Mouse (Mus musculus) neural tube, embryonic 15.5 days (tissue): ENCODE data around the gene Acad11. TPM values are rescaled to one million over a fixed set of nuclear protein-coding genes. Genes with fewer than 3 reads are reported as not detected.
A peak's percentile ranks its signal among the peaks of the same experiment; 100 is the strongest.

Experiments used
- ATAC-seq: fragments of 200-750 bp; cut with Nextera tagmentation; 2 replicates; pipeline ENCODE4 v1.8.0; 2017; ENCODE audit warnings: mild to moderate bottlenecking, moderate TSS enrichment, moderate library complexity; ENCODE audit not compliant: low FRiP score
- H3K27ac ChIP-seq: fragments of 300-500 bp; sonication (generic); replicated peaks from 2 replicates; pipeline ENCODE4 v1.5.1; 2015; ENCODE audit warnings: mild to moderate bottlenecking, inconsistent platforms
- H3K27me3 ChIP-seq: fragments of 300-500 bp; sonication (generic); replicated peaks from 2 replicates; pipeline ENCODE4 v1.6.1; 2015; ENCODE audit warnings: inconsistent platforms
- H3K36me3 ChIP-seq: fragments of 300-500 bp; sonication (generic); 2 replicates; pipeline ENCODE4 v1.6.1; 2015; ENCODE audit warnings: inconsistent platforms
- H3K4me1 ChIP-seq: fragments of 300-500 bp; sonication (generic); 2 replicates; pipeline ENCODE4 v1.6.1; 2015; ENCODE audit warnings: inconsistent platforms
- H3K4me2 ChIP-seq: fragments of 300-500 bp; sonication (generic); 2 replicates; pipeline ENCODE4 v1.6.1; 2015; ENCODE audit warnings: inconsistent platforms, mild to moderate bottlenecking, moderate library complexity
- H3K4me3 ChIP-seq: fragments of 300-500 bp; sonication (generic); replicated peaks from 2 replicates; pipeline ENCODE4 v1.5.1; 2015; ENCODE audit warnings: mild to moderate bottlenecking, inconsistent platforms
- H3K9ac ChIP-seq: fragments of 300-500 bp; sonication (generic); replicated peaks from 2 replicates; pipeline ENCODE4 v1.6.1; 2015; ENCODE audit warnings: mild to moderate bottlenecking, inconsistent platforms
- H3K9me3 ChIP-seq: fragments of 300-500 bp; sonication (generic); replicated peaks from 2 replicates; pipeline ENCODE4 v1.6.1; 2016; ENCODE audit warnings: inconsistent platforms
- WGBS: fragments of 180-500 bp; shearing (Covaris S2); methylation state at CpG from one replicate; pipeline ENCODE4 v1.1.7; 2015; ENCODE audit warnings: mixed read lengths; 5-methylcytosine and 5-hydroxymethylcytosine counted together
- polyA plus RNA-seq: library from polyadenylated mRNA; unstranded; fragments of >200 nt; fragmentation: Nextera tagmentation; extraction: Ambion mirVana; gene quantifications from 2 replicates; pipeline ENCODE4 v1.2.1, GENCODE M21; 2015

Acad11 gene
- polyA plus RNA-seq = 6.4 and 10.3 TPM in 2 replicates

GRCm38 (mm10) chr9:104063244-104063961, at the start of gene Acad11:
Gene Acad11, plus strand, starts transcription at chr9:104063377.
- Histone ChIP-seq H3K9me3 (no peaks in the 10 kb centered on the region), H3K9ac (peak within 1 kb of the TSS; percentile 96), H3K27me3 (no peaks in the 10 kb centered on the region), H3K27ac (peak within 1 kb of the TSS; percentile 85), H3K36me3 (peaks cover 13% of the 10 kb centered on the region), H3K4me2 (peak within 1 kb of the TSS; percentile 86), H3K4me3 (peak within 1 kb of the TSS; percentile 99), H3K4me1 (peaks cover 21% of the 10 kb centered on the region)
- peak; percentile 98 for ATAC-seq
- under 1% methylated on average over 30 of the region's 30 CpGs for WGBS

- no peak overlapping the region for H3K9ac ChIP-seq
- H3K4me1 ChIP-seq = no peaks in the 10 kb centered on the region
- H3K27me3 ChIP-seq = no peaks in the 10 kb centered on the region
- ATAC-seq = no peak
- 70% methylated on average over 1 of the region's 1 CpGs for WGBS
- H3K4me2 ChIP-seq = no peak overlapping the region
- no peak overlapping the region for H3K27ac ChIP-seq
- no peak overlapping the region for H3K4me3 ChIP-seq
- H3K9me3 ChIP-seq = no peaks in the 10 kb centered on the region
- peaks cover 41% of the 10 kb centered on the region for H3K36me3 ChIP-seq
These were observed 48.7 kb upstream of the Acad11 start for GRCm38 (mm10) chr9:104014526-104014925.

- whole genome bisulfite sequencing = 93% methylated on average over 10 of the region's 10 CpGs
- Histone ChIP-seq H3K4me2 (no peak overlapping the region), H3K4me3 (no peak overlapping the region), H3K36me3 (peaks cover 53% of the 10 kb centered on the region), H3K4me1 (no peaks in the 10 kb centered on the region), H3K9me3 (no peaks in the 10 kb centered on the region), H3K27me3 (no peaks in the 10 kb centered on the region), H3K9ac (no peak overlapping the region), H3K27ac (no peak overlapping the region)
- ATAC-seq = no peak
These were observed 42.2 kb upstream of the Acad11 start for GRCm38 (mm10) chr9:104021026-104021425.

DNA sequence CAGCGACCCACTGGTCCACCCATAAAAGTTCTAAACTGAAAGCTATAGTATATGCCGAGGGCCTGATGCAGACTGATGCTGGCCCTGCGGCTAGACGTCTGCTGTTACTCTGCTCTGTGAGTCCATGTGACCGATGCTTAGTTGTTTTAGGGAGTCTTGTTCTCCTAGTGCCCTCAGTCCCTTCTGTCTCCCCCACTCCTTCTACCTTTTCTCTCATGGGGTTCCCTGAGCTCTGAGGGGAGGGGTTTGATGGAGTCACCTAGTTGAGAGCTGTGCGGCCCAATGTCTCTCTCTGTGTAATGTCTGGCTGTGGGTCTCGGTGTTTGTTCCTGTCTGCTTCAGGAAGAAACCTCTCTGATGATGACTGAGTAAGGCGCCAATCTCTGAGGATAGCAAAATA, 36.0 kb upstream of the Acad11 start:
- Histone ChIP-seq H3K27me3 (no peaks in the 10 kb centered on the region), H3K4me3 (no peak overlapping the region), H3K4me2 (no peak overlapping the region), H3K9ac (no peak overlapping the region), H3K36me3 (peaks cover 49% of the 10 kb centered on the region), H3K4me1 (no peaks in the 10 kb centered on the region), H3K27ac (no peak overlapping the region), H3K9me3 (no peaks in the 10 kb centered on the region; the same call in 1 of the 2 replicates)
- WGBS = 97% methylated on average over 8 of the region's 8 CpGs
- ATAC-seq = no peak

GRCm38 (mm10) chr9:104029861-104030260, 33.3 kb upstream of the Acad11 start:
- ATAC-seq = no peak
- H3K36me3 ChIP-seq = peaks cover 46% of the 10 kb centered on the region
- 90% methylated on average over 11 of the region's 11 CpGs for WGBS
- no peak overlapping the region for H3K27ac ChIP-seq
- no peaks in the 10 kb centered on the region; the same call in 1 of the 2 replicates for H3K9me3 ChIP-seq
- H3K4me1 ChIP-seq = peaks cover 3% of the 10 kb centered on the region
- H3K9ac ChIP-seq = no peak overlapping the region
- H3K4me2 ChIP-seq = no peak overlapping the region
- H3K4me3 ChIP-seq = no peak overlapping the region
- no peaks in the 10 kb centered on the region for H3K27me3 ChIP-seq

- Histone ChIP-seq H3K27ac (no peak overlapping the region), H3K27me3 (no peaks in the 10 kb centered on the region), H3K9ac (no peak overlapping the region), H3K4me2 (no peak overlapping the region), H3K9me3 (no peaks in the 10 kb centered on the region), H3K36me3 (peaks cover 31% of the 10 kb centered on the region), H3K4me3 (no peak overlapping the region), H3K4me1 (peaks cover 6% of the 10 kb centered on the region)
- 76% methylated on average over 8 of the region's 8 CpGs for whole genome bisulfite sequencing
- no peak for ATAC-seq
These were observed 28.9 kb upstream of the Acad11 start for GRCm38 (mm10) chr9:104034231-104034630.

DNA sequence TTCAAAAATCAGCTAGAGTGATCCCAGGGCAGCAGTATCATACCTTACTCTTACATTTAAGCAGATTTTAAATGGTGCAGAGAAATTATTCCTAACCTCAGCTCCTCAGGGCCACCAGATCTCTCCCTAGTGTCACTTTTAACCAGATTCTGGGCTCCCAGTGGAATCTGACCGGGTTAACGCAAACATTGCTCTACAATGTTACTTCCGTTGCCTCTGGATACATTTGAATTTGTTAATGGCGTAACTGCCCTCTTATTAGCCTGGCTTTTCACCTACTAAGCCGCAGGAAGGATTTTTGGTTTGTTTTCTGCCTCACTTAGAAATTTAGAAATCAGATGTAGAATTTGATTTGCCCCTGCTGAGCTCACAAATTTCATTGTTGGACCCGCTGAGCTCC, 28.5 kb upstream of the Acad11 start:
- no peak for ATAC-seq
- Histone ChIP-seq H3K9me3 (no peaks in the 10 kb centered on the region), H3K27ac (no peak overlapping the region), H3K4me3 (no peak overlapping the region), H3K9ac (no peak overlapping the region), H3K4me2 (no peak overlapping the region; the same call in 1 of the 2 replicates), H3K4me1 (peaks cover 6% of the 10 kb centered on the region), H3K36me3 (peaks cover 32% of the 10 kb centered on the region), H3K27me3 (no peaks in the 10 kb centered on the region)
- 55% methylated on average over 6 of the region's 6 CpGs for WGBS

DNA sequence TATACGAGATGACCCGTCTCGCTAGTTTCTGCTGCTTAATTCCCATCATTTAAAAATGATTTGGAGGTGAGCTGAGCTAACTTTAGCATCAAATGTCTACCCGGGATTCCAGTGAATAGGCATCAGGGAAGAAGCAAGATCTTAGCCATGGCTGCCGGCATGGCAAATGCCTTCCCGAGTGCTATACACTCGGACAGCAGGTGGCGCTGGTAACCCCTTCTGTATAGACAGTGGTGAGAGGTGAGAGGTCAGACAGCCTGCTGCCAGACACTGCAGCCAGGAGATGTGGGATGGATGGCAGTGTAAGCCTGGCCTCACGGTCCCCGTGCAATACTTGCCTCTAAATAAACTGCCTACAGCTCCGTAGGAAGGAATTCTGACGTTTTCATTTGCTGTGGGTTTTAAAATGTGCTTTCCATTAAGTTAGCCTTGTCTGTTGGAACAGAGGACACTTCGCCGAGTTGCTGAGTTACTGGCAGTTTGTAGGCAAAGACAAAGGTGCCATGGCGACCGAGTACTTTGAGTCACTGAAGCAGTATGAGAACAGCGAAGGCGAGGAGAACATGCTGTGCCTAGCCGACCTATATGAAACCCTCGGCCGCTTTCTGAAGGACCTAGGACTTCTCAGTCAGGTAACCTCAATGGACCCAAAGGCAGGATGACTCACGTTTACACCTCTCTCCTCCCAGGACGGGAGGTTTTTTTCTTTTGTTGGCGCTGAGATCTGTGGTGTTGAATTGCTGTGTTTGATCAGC, 27.7 kb upstream of the Acad11 start:
- ATAC-seq = no peak

DNA sequence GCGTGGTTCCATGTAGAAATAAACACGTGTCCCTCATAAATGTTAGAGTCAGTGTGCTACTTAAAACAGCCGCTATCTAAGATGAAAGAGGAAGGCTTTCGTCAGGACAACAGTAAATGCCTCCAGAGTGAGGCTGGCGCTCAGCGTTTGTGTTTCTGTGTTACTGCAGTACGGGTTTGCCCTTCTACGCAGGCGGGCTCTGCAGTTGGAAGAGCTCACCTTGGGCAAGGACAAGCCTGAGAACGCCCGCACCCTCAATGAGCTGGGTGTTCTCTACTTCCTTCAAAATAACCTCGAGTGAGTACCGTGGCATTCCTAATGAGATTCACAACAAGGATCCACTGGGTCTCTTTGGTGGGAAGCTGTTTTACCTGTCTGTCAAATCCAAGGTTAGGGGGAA, 24.9 kb upstream of the Acad11 start:
- H3K36me3 ChIP-seq = peaks cover 21% of the 10 kb centered on the region
- no peak overlapping the region for H3K27ac ChIP-seq
- no peaks in the 10 kb centered on the region for H3K9me3 ChIP-seq
- ATAC-seq = no peak
- H3K27me3 ChIP-seq = no peaks in the 10 kb centered on the region
- H3K4me2 ChIP-seq = no peak overlapping the region
- peaks cover 6% of the 10 kb centered on the region for H3K4me1 ChIP-seq
- WGBS = 94% methylated on average over 13 of the region's 13 CpGs
- H3K9ac ChIP-seq = no peak overlapping the region
- no peak overlapping the region for H3K4me3 ChIP-seq

More for the DNA sequence above, 27.7 kb upstream of the Acad11 start:
- Histone ChIP-seq H3K4me3 (no peak overlapping the region), H3K9ac (no peak overlapping the region), H3K9me3 (no peaks in the 10 kb centered on the region), H3K4me1 (peaks cover 6% of the 10 kb centered on the region), H3K27ac (no peak overlapping the region), H3K36me3 (peaks cover 28% of the 10 kb centered on the region), H3K4me2 (no peak overlapping the region; the same call in 1 of the 2 replicates), H3K27me3 (no peaks in the 10 kb centered on the region)
- 49% methylated on average over 24 of the region's 24 CpGs for WGBS

GRCm38 (mm10) chr9:104039031-104039695, 24.0 kb upstream of the Acad11 start:
- no peak overlapping the region for H3K4me2 ChIP-seq
- H3K27me3 ChIP-seq = no peaks in the 10 kb centered on the region
- ATAC-seq = no peak
- H3K36me3 ChIP-seq = peaks cover 19% of the 10 kb centered on the region
- no peaks in the 10 kb centered on the region for H3K9me3 ChIP-seq
- H3K4me3 ChIP-seq = no peak overlapping the region
- 92% methylated on average over 21 of the region's 21 CpGs for WGBS
- no peak overlapping the region for H3K27ac ChIP-seq
- H3K9ac ChIP-seq = no peak overlapping the region
- H3K4me1 ChIP-seq = peaks cover 6% of the 10 kb centered on the region

DNA sequence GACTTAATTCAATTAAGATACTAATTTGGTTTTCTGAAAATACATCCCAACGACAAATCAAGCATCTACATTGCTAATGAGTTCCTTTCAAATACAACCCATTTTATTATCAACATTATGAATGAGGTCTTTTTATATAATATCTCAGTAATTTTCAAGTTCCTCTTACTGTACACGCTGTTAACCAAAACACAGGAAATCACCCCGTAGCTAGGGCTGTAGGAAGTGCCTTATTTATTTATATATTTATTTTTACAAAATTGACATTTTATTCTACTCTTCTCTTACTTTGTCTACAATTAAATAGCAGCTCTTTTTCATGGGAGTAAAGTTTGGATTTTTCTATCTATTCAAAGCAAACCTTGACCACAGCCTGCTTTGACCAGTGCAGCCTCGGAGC, 23.4 kb upstream of the Acad11 start:
- H3K4me3 ChIP-seq = no peak overlapping the region

More for the DNA sequence above, 23.4 kb upstream of the Acad11 start:
- H3K27me3 ChIP-seq = no peaks in the 10 kb centered on the region
- H3K27ac ChIP-seq = no peak overlapping the region
- H3K9ac ChIP-seq = no peak overlapping the region
- 90% methylated on average over 4 of the region's 4 CpGs for WGBS
- no peak overlapping the region for H3K4me2 ChIP-seq
- peaks cover 22% of the 10 kb centered on the region for H3K36me3 ChIP-seq
- H3K4me1 ChIP-seq = peaks cover 4% of the 10 kb centered on the region
- ATAC-seq = no peak
- no peaks in the 10 kb centered on the region for H3K9me3 ChIP-seq
